Mouse (Mus musculus) lung, adult 2 months (tissue): ENCODE data around the gene Aaas. TPM values are rescaled to one million over a fixed set of nuclear protein-coding genes. Genes with fewer than 3 reads are reported as not detected.

Source experiments
- DNase-seq: peaks from one replicate; pipeline ENCODE4 v3.0.0; 2022
- H3K4me1 ChIP-seq: fragments of 200-500 bp; 2 replicates; pipeline ENCODE4 v1.6.1; 2011; ENCODE audit warnings: low read length; ENCODE audit not compliant: control insufficient read depth, insufficient read depth
- H3K4me3 ChIP-seq: fragments of 200-500 bp; replicated peaks from 2 replicates; pipeline ENCODE3; 2011; ENCODE audit warnings: low read depth, mild to moderate bottlenecking, control low read depth, low read length; ENCODE audit errors: extremely low read depth
- CTCF ChIP-seq: fragments of 200-500 bp; IDR thresholded peaks from 2 replicates; pipeline ENCODE4 v1.5.1; 2011; ENCODE audit warnings: mild to moderate bottlenecking, low read length, control low read depth; ENCODE audit not compliant: insufficient read depth
- POLR2A ChIP-seq: fragments of 200-500 bp; IDR thresholded peaks from 2 replicates; pipeline ENCODE4 v1.6.1; 2011; ENCODE audit warnings: low read depth, mild to moderate bottlenecking, control low read depth, low read length, borderline replicate concordance; ENCODE audit errors: extremely low read depth
- WGBS: fragments of 180-500 bp; shearing (Covaris S2); methylation state at CpG from one replicate; pipeline ENCODE4 v1.1.7; 2018; 5-methylcytosine and 5-hydroxymethylcytosine counted together
- polyA plus RNA-seq: library from polyadenylated mRNA; depleted of rRNA; stranded (reverse); fragments of >200 nt; gene quantifications from 2 replicates; pipeline ENCODE4 v1.2.3, GENCODE M21; 2012

The Aaas gene
- polyA plus RNA-seq, 1 experiment: 27.5 TPM

- TF ChIP-seq CTCF (peak; percentile 98), POLR2A (no peak)
- no peak overlapping the region for H3K4me3 ChIP-seq
- DNase-seq: peak; percentile 81
- WGBS: 2% methylated on average over 7 of the region's 7 CpGs
- H3K4me1 ChIP-seq: no peaks in the 10 kb centered on the region
Observed at GRCm38 (mm10) chr15:102381575-102381974, 31.0 kb upstream of the Aaas start.

DNA sequence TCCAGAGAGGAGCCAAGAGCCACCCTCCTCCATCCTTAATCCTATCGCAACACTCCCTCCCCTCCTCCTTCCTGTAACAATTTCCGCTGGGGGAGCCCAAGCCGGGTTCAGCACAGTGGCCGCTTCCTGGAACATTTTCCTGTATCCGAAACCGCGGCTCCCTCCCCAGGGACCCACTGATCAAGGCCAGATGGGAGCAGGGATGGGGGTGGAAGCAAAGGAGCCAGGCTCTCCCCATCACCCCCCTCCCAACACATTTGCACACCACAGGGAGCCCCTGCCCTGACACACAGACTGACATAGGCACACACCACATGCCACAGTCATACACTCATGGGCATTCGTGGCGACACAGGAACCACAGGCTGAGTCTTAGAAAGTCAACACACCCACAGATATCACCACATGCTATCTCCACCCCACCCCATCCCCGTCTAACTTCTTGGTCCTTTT is 27.3 kb upstream of the Aaas start:
- no peaks in the 10 kb centered on the region for H3K4me1 ChIP-seq
- H3K4me3 ChIP-seq: no peak overlapping the region
- TF ChIP-seq POLR2A (peak; percentile 35; the same call in 1 of the 2 replicates), CTCF (no peak)
- WGBS: 6% methylated on average over 10 of the region's 10 CpGs
- DNase-seq: no peak

- 0% methylated on average over 7 of the region's 7 CpGs for WGBS
- Histone ChIP-seq H3K4me1 (no peaks in the 10 kb centered on the region), H3K4me3 (peak overlapping the region; percentile 59)
- TF ChIP-seq POLR2A (no peak), CTCF (peak; percentile 90)
- DNase-seq: peak; percentile 87
Observed at GRCm38 (mm10) chr15:102377163-102377543, 26.6 kb upstream of the Aaas start.

- Histone ChIP-seq H3K4me1 (no peaks in the 10 kb centered on the region), H3K4me3 (peak overlapping the region; percentile 59)
- DNase-seq: peak; percentile 72
- 2% methylated on average over 42 of the region's 43 CpGs for WGBS
- TF ChIP-seq POLR2A (peak; percentile 74; the same call in 1 of the 2 replicates), CTCF (no peak)
Observed at GRCm38 (mm10) chr15:102376453-102377162, 26.0 kb upstream of the Aaas start.

- Histone ChIP-seq H3K4me3 (no peak overlapping the region), H3K4me1 (no peaks in the 10 kb centered on the region)
- whole genome bisulfite sequencing: 34% methylated on average over 10 of the region's 10 CpGs
- no peak for DNase-seq
- TF ChIP-seq POLR2A (no peak), CTCF (no peak)
Observed at GRCm38 (mm10) chr15:102370727-102371126, 20.2 kb upstream of the Aaas start.

GRCm38 (mm10) chr15:102369972-102370371 is 19.4 kb upstream of the Aaas start:
- Histone ChIP-seq H3K4me3 (no peak overlapping the region), H3K4me1 (no peaks in the 10 kb centered on the region)
- WGBS: 18% methylated on average over 13 of the region's 13 CpGs
- no peak for TF ChIP-seq CTCF
- no peak for TF ChIP-seq POLR2A
- DNase-seq: no peak

GRCm38 (mm10) chr15:102366733-102367344 is 16.3 kb upstream of the Aaas start, which contains the start of gene Sp7:
TSS of gene Sp7 (minus strand) at chr15:102367182.
- Histone ChIP-seq H3K4me1 (no peaks in the 10 kb centered on the region), H3K4me3 (no peak within 1 kb of the TSS)
- no peak for TF ChIP-seq CTCF
- no peak for TF ChIP-seq POLR2A
- 7% methylated on average over 15 of the region's 15 CpGs for WGBS
- no peak for DNase-seq

DNA sequence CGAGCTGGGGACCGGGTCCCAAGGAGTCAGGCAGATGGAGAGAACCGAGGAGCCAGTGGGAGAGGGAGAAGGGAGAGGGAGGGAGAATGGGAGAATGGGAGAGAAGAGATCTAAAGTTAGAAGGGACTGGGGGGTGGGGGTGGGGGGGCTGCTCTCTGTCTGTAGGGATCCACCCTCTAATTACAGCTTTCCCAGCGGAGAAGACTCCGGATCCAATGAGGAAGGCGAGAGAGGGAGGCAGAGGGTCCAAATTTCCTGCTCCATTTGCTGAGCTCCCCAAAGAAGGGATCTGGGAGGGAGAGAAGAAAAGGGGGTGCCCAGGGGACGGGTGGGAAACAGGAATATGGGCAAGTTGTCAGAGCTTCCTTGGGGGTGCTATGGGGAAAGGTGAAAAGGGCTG is 15.7 kb upstream of the Aaas start:
- TF ChIP-seq CTCF (no peak), POLR2A (no peak)

DNA sequence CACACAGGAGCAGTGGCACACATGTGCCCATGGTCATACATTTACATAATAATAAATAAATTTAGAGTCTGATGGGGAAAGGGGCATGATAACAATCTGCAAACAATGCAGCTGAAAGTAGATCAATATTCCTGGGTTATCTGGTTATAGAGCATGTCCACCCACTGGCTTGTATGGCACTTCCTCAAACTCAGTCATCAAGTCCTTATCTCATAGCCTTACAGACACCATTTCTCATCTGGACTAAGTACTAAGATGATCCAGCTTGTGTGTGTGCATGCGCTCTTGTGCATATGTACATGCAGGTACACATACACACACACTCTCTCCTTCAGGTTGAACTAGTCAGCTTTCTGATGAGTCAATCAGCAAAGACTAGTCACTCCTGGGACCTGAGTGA is 14.1 kb upstream of the Aaas start:
- Histone ChIP-seq H3K4me3 (no peak overlapping the region), H3K4me1 (no peaks in the 10 kb centered on the region)
- TF ChIP-seq POLR2A: no peak
- TF ChIP-seq CTCF: no peak
- no peak for DNase-seq
- WGBS: 98% methylated on average over 1 of the region's 1 CpGs

More for the DNA sequence above, 15.7 kb upstream of the Aaas start:
- no peak for DNase-seq
- H3K4me3 ChIP-seq: no peak overlapping the region
- 23% methylated on average over 7 of the region's 7 CpGs for WGBS
- H3K4me1 ChIP-seq: no peaks in the 10 kb centered on the region

GRCm38 (mm10) chr15:102362648-102363047 is 12.1 kb upstream of the Aaas start:
- no peak for DNase-seq
- TF ChIP-seq CTCF: no peak
- TF ChIP-seq POLR2A: no peak
- H3K4me3 ChIP-seq: no peak overlapping the region

More at GRCm38 (mm10) chr15:102362648-102363047, 12.1 kb upstream of the Aaas start:
- 7% methylated on average over 12 of the region's 14 CpGs for WGBS
- no peaks in the 10 kb centered on the region for H3K4me1 ChIP-seq
